Mouse (Mus musculus): Measurements from ENCODE around the gene Hoxb9. TPM values are rescaled to one million over a fixed set of nuclear protein-coding genes. Genes with fewer than 3 reads are reported as not detected.
A peak's percentile ranks its signal among the peaks of the same experiment; 100 is the strongest.

Hoxb9 gene
- polyA plus RNA-seq, 1 experiment from 2014 or later, result 15.7 TPM

GRCm38 (mm10) chr11:96280399-96281378 lies 9.4 kb downstream of the Hoxb9 start:
- peak overlapping the region; percentile 72 for H3K27ac ChIP-seq (replicated peaks)

GRCm38 (mm10) chr11:96281396-96281795 lies 10.1 kb downstream of the Hoxb9 start:
- Histone ChIP-seq H3K36me3 (no peaks in the 10 kb centered on the region), H3K27me3 (peaks cover 80% of the 10 kb centered on the region), H3K9ac (no peak overlapping the region), H3K4me1 (replicated peaks) (peaks cover 6% of the 10 kb centered on the region), H3K4me2 (peak overlapping the region; percentile 50), H3K4me3 (peak overlapping the region; percentile 40; the same call in 1 of the 2 replicates), H3K27ac (replicated peaks) (peak overlapping the region; percentile 72), H3K9me3 (no peaks in the 10 kb centered on the region)
- ATAC-seq (ENCODE audit: low FRiP score, low read depth), result no peak
- WGBS, result 3% methylated on average over 18 of the region's 18 CpGs

More at GRCm38 (mm10) chr11:96280399-96281378, 9.4 kb downstream of the Hoxb9 start:
- ATAC-seq (ENCODE audit: low FRiP score, low read depth), result no peak
- Histone ChIP-seq H3K9ac (no peak overlapping the region), H3K4me3 (peak overlapping the region; percentile 40; the same call in 1 of the 2 replicates), H3K4me2 (peak overlapping the region; percentile 50), H3K9me3 (no peaks in the 10 kb centered on the region), H3K27me3 (peaks cover 82% of the 10 kb centered on the region), H3K4me1 (replicated peaks) (peaks cover 6% of the 10 kb centered on the region), H3K36me3 (no peaks in the 10 kb centered on the region)
- WGBS, result 13% methylated on average over 8 of the region's 8 CpGs

GRCm38 (mm10) chr11:96281855-96282570 lies 10.8 kb downstream of the Hoxb9 start, which contains the start of gene Hoxb8:
TSS of gene Hoxb8 (plus strand) at chr11:96281905.
- no peak for ATAC-seq (ENCODE audit: low FRiP score, low read depth)
- H3K27ac ChIP-seq (replicated peaks), result peak within 1 kb of the TSS; percentile 72
- H3K4me1 ChIP-seq (replicated peaks), result peaks cover 6% of the 10 kb centered on the region
- H3K27me3 ChIP-seq, result peaks cover 78% of the 10 kb centered on the region
- 1% methylated on average over 27 of the region's 27 CpGs for WGBS
- H3K9me3 ChIP-seq, result no peaks in the 10 kb centered on the region
- peak within 1 kb of the TSS; percentile 40 for H3K4me3 ChIP-seq
- H3K9ac ChIP-seq, result no peak within 1 kb of the TSS; the same call in 1 of the 2 replicates
- no peaks in the 10 kb centered on the region for H3K36me3 ChIP-seq
- peak within 1 kb of the TSS; percentile 50 for H3K4me2 ChIP-seq

GRCm38 (mm10) chr11:96282795-96283430 lies 11.7 kb downstream of the Hoxb9 start:
- WGBS, result under 1% methylated on average over 49 of the region's 49 CpGs

GRCm38 (mm10) chr11:96284041-96284749 lies 12.9 kb downstream of the Hoxb9 start:
- WGBS, result under 1% methylated on average over 48 of the region's 49 CpGs
- no peak for ATAC-seq (ENCODE audit: low FRiP score, low read depth)
- H3K27ac ChIP-seq (replicated peaks), result peak overlapping the region; percentile 72
- no peaks in the 10 kb centered on the region for H3K36me3 ChIP-seq
- peaks cover 77% of the 10 kb centered on the region for H3K27me3 ChIP-seq
- no peaks in the 10 kb centered on the region for H3K9me3 ChIP-seq
- H3K4me2 ChIP-seq, result peak overlapping the region; percentile 50
- peaks cover 6% of the 10 kb centered on the region for H3K4me1 ChIP-seq (replicated peaks)
- H3K9ac ChIP-seq, result peak overlapping the region; percentile 28
- peak overlapping the region; percentile 40 for H3K4me3 ChIP-seq

More at GRCm38 (mm10) chr11:96282795-96283430, 11.7 kb downstream of the Hoxb9 start:
- peak overlapping the region; percentile 50 for H3K4me2 ChIP-seq
- H3K4me3 ChIP-seq, result peak overlapping the region; percentile 40
- H3K27ac ChIP-seq (replicated peaks), result peak overlapping the region; percentile 72
- peak overlapping the region; percentile 37 for H3K9ac ChIP-seq
- H3K36me3 ChIP-seq, result no peaks in the 10 kb centered on the region
- no peaks in the 10 kb centered on the region for H3K9me3 ChIP-seq
- ATAC-seq (ENCODE audit: low FRiP score, low read depth), result no peak
- H3K4me1 ChIP-seq (replicated peaks), result peaks cover 6% of the 10 kb centered on the region
- H3K27me3 ChIP-seq, result peaks cover 77% of the 10 kb centered on the region

DNA sequence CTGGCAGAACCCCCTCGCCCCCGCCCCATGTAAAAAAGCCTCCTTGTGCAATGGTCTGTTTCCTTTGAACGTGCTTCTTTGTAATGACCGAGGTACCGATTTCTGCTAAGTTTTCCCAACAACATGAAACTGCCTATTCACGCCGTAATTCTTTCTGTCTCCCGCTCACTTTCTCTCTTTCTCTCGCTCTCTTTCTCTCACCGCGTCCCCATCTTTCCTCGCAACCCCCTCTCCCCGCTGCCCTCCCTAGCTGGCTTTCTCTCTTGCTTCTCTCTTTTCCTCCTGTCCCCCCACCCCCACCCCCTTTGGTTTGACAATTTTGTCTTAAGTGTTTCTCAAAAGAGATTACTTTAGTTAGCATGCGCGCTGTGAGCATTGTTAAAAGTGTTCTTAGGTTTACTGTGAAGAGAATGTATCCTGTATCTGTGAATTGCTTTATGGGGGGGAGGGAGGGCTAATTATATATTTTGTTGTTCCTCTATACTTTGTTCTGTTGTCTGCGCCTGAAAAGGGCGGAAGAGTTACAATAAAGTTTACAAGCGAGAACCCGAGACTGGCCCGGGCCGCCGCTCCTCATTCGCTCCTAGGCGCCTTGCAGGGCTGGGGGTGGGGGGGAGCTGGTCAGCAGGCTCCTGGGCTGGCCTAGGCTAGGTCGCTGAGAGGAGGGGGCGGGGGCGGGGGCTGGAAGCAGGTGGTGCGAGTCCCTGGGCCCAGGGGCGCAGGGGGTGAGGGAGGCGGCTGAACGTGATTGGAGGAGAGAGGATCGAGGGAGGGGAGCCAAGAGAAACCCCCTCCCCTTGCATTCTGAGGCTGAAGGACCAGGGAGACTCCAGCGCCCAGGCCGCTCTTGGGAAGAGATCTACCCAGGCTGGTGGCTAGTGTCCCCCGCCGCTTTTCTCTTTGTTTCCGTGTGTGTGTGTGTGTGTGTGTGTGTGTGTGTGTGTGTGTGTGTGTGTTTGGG lies 13.8 kb downstream of the Hoxb9 start:
- Histone ChIP-seq H3K4me2 (peak overlapping the region; percentile 50), H3K9ac (peak overlapping the region; percentile 28), H3K27me3 (peaks cover 72% of the 10 kb centered on the region), H3K27ac (replicated peaks) (peak overlapping the region; percentile 72), H3K36me3 (no peaks in the 10 kb centered on the region), H3K4me3 (peak overlapping the region; percentile 40), H3K9me3 (no peaks in the 10 kb centered on the region), H3K4me1 (replicated peaks) (peaks cover 6% of the 10 kb centered on the region)
- peak; percentile 69; the same call in 1 of the 2 replicates for ATAC-seq (ENCODE audit: low FRiP score, low read depth)
- under 1% methylated on average over 37 of the region's 37 CpGs for WGBS

GRCm38 (mm10) chr11:96285771-96286738 lies 14.8 kb downstream of the Hoxb9 start, which contains the start of gene Hoxb7:
TSS of gene Hoxb7 (plus strand) at chr11:96286623.
- Histone ChIP-seq H3K4me3 (peak within 1 kb of the TSS; percentile 40), H3K4me2 (peak within 1 kb of the TSS; percentile 50), H3K4me1 (replicated peaks) (peaks cover 6% of the 10 kb centered on the region), H3K36me3 (no peaks in the 10 kb centered on the region), H3K27ac (replicated peaks) (peak within 1 kb of the TSS; percentile 72), H3K9ac (peak within 1 kb of the TSS; percentile 27), H3K9me3 (no peaks in the 10 kb centered on the region), H3K27me3 (peaks cover 74% of the 10 kb centered on the region)
- no peak for ATAC-seq (ENCODE audit: low FRiP score, low read depth)
- WGBS, result 2% methylated on average over 43 of the region's 43 CpGs

- H3K36me3 ChIP-seq, result no peaks in the 10 kb centered on the region
- peak overlapping the region; percentile 40 for H3K4me3 ChIP-seq
- H3K9me3 ChIP-seq, result no peaks in the 10 kb centered on the region
- peak overlapping the region; percentile 72 for H3K27ac ChIP-seq (replicated peaks)
- H3K9ac ChIP-seq, result peak overlapping the region; percentile 27; the same call in 1 of the 2 replicates
- peaks cover 72% of the 10 kb centered on the region for H3K27me3 ChIP-seq
- peak overlapping the region; percentile 50 for H3K4me2 ChIP-seq
- no peak for ATAC-seq (ENCODE audit: low FRiP score, low read depth)
- H3K4me1 ChIP-seq (replicated peaks), result peaks cover 6% of the 10 kb centered on the region
- WGBS, result under 1% methylated on average over 55 of the region's 55 CpGs
These were observed 15.6 kb downstream of the Hoxb9 start for GRCm38 (mm10) chr11:96286739-96287385.

DNA sequence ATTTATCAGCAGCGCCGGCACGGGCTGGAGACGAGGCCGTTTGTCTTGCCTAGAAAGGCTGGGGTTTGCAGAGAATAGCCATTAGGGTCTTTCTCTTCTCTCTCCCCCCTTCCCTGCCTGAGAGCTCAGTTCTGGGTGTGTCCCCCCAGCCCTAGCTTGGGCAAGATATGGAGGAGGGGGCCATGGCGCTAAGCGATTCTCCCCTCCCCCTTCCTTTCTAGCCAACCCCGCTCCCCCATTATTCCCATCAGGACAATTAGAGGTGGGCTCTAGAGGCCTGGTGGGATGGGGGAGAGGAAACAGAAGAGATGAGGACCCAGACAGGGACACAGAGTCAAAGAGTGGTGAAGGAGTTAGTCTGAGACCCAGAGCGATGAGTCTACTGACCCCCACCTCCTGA lies 16.2 kb downstream of the Hoxb9 start:
- H3K4me1 ChIP-seq (replicated peaks), result peaks cover 6% of the 10 kb centered on the region
- H3K27ac ChIP-seq (replicated peaks), result peak overlapping the region; percentile 72
- ATAC-seq (ENCODE audit: low FRiP score, low read depth), result 0 out of 2 replicates have a peak, but pooled peaks have one; percentile 27
- peaks cover 74% of the 10 kb centered on the region for H3K27me3 ChIP-seq
- H3K9me3 ChIP-seq, result no peaks in the 10 kb centered on the region
- 0 out of 2 replicates have a peak overlapping the region, but pooled peaks have one; percentile 27 for H3K9ac ChIP-seq
- H3K4me3 ChIP-seq, result peak overlapping the region; percentile 40
- no peaks in the 10 kb centered on the region for H3K36me3 ChIP-seq
- H3K4me2 ChIP-seq, result peak overlapping the region; percentile 50
- WGBS, result 2% methylated on average over 8 of the region's 9 CpGs
